Mouse (Mus musculus) gastrocnemius, postnatal 10 days (tissue): Measurements from ENCODE around the gene Hip1r. TPM values are rescaled to one million over a fixed set of nuclear protein-coding genes. Genes with fewer than 3 reads are reported as not detected.

Experiments used
- DNase-seq: peaks from one replicate; pipeline ENCODE4 v3.0.0; 2021; ENCODE audit warnings: mixed read lengths
- total RNA-seq, 2 experiments: library from RNA; stranded (reverse); gene quantifications; 2 replicates each; pipeline ENCODE4 v1.2.3; 2021

Gene Hip1r
- total RNA-seq, 2 experiments from 2014 or later, result 8.2 to 9.0 TPM

DNA sequence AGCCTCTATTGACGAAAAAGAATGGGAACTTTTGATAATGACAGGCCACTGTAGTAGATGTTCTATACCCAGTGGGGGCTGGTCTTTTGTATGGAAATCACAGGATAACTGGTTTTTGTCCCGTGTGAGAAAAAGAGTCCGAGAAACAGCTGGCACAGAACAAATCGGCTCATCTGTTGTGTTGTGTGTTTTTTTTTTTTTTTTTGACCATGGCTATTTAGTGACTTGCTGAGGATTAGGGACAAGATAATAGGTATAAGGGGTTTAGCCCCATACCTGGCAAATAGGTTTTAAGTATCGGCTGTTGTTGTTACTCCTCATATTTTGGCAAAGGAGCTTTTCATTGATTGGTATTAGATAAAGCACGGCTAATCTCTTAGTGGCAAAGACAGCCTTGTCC lies 975 bp upstream of the Hip1r start:
- DNase-seq, result no peak

DNA sequence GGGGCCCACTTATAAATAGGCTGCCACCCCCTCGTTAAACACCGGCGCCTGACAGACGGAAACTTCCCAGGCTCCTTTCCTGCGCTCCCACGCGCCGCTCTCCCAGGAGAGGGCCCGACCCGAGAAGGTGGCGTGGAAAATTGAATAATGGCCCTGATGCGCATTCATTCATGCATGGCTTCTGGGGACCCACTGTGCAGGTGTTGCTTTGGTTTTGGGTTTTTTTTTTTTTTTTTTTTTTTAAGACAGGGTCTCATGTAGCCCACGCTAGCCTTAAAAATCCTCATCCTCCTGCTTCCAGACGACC lies 704 bp downstream of the Hip1r start:
- no peak for DNase-seq

DNA sequence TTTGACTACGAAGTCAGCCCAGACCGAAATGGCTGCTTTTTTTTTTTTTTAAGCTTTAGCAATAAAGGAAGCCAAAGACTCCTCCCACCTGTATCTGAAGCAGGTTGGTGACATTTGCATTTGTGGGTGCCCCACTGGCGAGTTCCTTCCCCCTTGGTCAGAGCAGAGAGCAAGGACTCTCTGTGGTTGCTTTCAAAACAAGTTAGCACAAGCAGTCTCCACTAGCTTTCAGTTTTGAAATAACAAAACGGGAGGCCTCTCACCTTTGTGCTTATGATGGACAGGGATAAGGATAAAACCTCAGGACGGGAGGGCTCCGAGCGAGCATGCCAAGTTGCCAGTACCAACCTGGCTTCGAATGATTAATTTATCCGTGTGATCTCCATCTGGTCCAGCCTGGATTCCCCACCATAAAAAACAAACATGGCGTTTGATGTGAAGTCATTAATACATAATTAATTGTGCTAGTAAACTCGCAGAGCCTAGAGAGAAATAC lies 1.2 kb downstream of the Hip1r start:
- no peak for DNase-seq

DNA sequence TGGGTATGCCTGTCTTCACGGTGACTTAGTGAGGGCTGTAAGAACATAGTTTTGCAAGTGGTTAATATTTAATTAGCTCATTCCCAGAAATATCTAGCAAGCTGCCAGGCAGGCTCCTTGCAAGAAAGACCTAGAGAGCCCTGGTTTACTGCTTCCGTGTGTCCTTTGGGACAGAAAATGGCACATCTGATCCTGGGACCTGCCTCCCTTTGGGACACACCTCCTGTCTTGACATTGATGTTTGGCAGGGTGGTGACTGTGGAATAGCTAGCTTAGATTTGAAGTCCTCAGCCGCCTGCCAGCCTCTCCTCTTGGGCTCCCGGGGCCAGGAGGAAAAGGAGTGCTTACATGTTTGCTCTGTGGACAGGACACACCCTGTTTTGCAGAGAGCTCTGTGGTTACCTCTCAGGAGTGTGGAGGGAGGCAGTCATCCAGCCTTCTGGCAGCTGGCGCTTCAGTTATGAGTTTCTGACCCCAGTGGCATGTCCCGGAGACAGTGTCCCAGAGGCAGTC lies 2.3 kb downstream of the Hip1r start:
- DNase-seq, result no peak

DNA sequence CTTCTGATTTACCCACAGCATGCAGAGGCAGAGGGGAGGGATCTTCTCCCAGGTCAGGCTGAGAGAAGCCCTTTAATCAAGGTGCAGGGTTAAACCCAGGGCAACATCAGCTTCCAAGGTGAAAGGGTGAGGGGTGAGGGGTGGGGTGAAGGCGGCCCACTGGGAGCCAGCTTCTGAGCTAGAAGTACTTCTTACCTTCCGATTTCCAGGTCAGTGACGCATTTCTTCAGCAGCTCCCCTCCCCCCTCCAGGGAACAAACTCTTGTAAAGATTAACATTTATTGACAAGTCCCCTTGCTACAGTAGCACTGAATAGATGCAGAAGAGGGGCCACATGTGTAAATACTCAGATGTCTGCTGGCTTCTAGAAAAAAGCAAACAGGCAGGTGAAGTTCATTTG lies 3.8 kb downstream of the Hip1r start:
- DNase-seq, result no peak

DNA sequence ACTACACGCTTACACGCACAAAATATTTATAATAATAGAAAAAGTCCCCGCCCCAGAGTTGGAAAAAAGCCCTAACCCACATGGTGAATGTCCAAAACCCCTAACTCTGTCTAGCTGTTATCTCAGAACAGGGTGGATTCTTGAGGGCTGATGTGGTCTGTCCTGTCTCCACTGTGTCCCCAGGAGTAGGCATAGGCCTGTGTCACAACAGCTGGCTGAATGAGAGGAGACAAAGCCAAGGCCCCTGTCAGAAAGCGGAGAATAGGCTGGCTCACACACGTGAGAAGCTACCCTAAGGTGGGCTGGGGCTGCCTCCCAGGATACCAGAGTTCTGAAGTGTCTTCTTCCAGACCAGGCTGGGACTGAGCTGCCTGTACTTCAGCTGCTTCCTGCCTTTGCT lies 4.7 kb downstream of the Hip1r start:
- DNase-seq, result no peak

DNA sequence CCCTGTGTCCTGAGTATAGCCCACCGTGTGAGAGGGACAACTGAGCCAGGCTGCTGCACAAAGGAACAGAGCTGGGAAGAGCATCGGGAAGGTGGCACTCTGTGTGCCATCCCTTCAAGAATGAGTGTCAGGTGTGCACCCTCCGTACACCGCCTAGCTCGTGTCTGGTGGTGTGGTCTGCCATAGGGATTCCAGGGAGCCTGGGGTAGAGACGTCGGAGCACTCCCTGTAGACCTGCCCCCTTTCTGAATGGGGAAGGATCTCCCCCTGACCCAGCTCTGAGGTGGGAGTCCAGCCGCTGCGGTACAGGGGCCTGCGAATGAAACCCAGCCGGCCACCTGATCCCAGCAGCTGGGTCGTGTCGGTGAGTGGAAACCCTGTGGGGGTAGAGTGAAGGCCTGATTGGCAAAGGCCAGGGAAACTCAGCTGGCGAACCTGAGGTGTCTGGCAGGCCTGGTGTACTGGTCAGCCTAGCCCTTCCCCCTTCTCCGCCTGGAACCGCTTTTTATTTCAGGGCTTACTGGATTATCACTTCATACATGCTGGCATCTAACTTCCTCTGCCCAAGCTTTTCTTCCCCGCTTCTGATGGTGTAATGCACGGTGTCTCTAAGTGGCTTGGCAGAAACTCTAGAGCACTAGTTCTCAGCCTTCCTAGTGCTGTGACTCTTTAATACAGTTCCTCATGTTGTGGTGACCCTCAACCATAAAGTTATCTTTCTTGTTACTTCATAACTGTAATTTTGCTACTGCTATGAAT lies 6.0 kb downstream of the Hip1r start:
- no peak for DNase-seq

DNA sequence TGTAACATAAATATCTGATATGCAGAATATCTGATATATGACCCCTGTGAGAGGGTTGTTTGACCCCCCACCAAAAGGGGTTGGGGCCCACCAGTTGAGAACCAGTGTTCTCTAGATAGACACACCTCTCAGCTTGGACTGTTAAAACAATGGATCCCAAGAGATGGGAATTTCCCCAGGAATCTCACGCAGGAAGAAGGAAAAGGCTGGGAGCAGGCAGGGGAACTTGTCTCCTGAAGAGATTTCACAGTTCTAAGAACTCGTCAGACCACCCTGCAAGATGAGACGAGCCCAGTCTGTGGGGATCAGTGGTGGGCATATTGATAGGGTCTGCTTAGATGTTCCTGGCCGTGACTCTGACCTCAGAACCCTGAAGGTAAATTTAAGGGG lies 6.5 kb downstream of the Hip1r start:
- no peak for DNase-seq

DNA sequence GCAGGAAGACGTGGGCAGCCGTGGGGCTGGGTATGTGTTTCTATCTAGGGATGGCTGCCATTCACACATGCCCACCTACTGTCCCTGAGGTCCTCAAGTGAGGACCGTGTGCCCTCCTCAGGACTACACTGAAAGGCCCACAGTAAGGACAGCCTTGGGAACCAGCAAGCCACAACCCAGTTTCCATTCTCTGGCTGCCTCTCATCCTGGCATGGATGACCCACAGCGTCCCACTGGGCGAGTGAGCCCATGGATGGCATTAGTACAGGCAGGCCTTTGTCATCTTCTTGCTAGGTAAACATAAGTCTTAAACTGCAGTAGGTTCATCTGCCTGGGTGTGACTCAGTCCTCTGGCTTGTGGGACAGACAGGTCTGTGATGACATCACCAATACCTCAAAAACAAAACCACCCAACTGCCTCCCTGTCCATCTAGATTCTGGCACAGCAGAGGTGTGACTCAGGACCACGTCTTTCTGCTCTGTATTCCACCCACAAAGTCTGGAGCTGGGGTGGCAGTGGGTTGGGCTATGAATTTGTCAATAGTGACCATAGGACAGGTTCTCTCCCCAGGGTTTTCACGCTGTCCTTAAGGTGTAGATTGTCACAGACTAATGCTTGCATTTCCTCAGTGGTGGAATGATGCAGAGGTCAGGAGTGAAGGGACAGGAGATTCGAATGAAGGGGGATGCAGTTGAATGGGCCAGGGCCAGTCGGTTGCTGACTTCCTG lies 7.3 kb downstream of the Hip1r start:
- no peak for DNase-seq

DNA sequence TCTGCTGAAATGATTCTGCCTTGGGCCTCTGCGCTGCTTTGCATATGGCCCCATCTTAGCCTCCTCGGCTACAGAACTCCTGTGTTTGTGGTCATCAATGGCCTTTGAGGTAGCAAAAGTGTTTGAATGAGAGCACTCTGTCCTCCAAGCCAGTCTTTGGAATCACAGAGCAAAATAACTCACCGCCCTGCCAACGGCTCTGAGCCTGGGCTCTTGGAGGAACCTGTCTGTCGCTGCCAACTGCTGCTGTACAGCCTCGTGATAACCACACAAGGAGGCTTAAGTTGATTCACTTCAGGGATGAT lies 7.8 kb downstream of the Hip1r start:
- no peak for DNase-seq

DNA sequence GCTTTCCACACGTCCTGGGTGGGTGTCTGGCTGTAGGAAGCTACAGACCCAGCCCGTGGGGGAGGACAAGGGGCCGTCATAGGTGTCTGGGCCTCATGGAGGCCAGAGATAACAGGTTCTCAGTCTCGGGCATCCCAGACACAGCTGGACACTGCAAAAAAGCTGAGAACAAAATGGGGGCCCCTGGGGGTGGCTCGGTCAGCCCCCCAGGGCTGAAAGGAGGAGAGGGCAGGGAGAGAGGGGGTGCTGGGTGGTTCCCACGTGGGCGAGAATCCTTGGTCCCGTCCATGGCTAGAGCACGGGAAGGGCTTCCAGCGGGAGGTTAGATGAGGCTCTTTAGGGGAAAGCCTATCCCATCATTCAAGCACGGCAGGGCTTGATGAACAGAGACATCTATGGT lies 9.4 kb downstream of the Hip1r start:
- DNase-seq, result no peak

DNA sequence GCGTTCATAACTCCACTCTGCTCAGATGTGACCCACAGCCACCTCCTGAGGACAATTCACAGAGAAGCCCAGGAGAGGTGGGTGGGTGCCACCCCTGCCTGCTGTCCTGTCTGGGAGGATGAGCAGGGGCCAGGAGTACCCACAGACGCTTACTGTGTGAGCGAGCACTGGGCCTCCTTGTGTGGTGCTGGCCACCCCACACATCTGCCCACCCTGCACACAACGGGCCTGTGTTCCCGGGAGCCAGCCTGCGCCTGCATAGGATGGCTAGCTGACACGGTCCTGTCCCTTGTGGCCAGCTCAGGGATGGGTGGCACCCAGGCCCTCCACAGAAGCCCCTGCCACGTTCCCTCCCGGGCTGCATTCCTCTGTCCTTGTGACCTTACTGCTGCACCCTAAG lies 12.0 kb downstream of the Hip1r start:
- no peak for DNase-seq

DNA sequence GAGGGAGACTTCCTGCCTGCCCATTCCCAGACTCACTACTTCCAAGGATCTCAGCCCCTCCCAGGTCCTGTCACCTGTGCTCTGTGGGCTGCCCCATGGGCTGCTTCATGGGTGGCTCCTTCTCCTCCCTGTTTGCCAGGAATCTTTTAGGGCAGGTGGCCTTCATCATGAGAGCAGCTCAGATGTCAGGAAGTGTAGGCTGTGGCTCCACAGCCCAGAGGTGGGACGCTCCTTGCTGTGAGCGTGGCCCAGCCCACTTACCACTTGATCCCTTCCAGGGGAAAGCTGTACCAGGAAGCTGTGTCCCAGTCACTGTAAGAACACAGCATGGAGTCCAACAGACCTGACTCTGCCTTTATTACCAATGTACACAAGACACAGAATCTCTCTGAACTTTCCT lies 13.5 kb downstream of the Hip1r start:
- DNase-seq, result no peak

DNA sequence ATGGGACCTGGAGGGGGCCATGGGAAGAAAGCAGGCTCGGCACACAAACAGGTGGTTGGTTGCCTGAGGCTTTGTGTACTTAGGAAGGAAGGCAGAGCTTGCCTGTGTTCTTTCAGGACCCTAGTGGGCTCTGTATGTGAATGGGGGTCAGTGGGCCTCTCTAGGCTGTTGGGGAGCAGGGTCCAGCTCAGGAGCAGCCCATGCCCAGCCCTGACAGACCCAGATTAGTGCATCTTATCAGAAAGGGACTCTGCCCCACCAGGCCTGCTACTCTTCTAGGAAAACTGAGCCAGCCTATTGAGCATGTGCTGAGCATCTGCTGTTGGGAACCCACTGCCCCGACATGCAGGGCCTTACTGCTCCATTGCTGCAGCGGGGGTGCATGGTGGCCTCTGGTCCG lies 14.1 kb downstream of the Hip1r start:
- no peak for DNase-seq

DNA sequence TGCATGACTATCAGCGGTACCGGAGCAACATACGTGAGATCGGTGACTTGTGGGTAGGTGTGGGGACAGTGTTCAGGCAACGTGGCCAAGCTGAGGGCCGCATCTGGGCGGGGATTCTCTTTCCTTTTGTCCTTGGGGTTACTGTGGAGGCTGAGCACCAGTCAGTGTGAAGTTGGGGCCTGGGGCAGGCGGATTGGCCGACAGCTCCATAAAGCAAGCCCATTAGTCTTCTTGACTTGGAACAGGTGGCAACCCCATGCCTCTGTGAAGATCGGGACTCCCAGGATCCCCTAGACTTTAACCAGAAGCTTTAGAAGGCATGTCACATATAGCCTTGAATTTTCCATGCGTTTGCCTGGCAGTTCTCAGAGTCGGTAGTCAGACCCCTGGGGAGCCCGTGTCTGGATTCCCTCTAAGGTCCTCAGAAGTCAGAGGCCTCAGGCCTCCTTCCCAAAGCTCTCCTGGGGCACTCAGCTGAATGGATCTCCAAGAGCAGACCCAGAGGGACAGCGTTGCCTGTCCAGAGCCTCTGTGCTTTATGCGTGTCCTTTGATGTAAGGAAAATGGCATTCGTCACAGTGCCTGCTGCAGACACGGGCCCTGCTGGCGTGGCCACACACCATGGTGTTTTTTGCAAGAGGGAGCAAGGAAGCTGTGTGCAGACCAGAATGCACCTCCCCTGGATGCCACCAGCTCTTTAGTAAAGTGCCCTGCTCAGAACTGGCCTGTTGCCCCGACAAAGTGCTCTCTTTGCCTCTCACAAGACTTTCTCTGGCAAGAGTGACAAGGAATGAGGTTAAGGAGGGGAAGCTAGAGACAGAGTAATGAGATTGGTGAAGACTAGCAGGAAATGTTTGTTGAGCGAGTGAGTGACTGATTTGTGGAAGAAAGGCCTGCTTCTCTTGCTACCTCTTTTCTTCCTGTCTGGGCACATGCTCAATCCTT lies 16.8 kb downstream of the Hip1r start:
- DNase-seq, result no peak

DNA sequence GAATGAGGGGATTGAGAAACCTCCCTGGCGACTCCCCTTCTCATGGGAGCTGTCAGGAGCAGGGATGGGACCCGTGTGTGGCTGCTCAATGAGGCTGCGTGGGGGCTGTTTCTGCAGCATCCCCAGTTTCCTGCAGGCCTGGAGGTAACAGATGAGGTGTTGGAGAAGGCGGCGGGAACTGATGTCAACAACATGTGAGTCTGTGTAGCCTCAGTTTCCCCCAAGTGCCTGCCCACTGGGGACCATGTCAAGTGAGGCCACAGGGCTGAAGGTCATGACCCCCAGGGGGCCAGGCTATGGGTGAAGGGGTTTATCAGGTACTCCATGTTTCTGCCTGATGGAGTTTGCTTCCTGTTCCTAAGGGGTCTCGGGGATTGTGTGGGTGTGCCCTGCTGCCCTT lies 17.9 kb downstream of the Hip1r start:
- DNase-seq, result no peak

DNA sequence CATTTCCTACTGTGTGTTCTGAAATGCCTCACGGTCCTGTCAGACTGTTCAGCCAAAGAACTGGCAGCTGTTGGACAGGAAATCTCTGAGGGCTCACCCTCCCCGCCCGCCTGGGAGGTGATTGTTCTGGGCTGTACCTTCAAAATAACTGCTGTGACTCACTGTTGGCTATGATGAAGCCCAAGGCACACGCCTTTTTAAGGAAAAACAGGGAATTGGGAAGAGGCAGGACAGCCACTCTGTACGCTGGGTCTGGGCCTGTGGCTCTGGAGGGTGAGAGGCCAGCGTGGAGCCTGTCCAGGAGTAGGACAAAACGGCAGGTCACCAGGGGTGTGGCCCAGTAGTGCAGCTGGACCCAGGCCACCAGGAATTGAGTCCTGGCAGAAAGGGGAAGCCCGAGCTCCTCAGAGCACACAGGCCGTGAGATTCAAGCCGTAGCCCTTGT lies 18.8 kb downstream of the Hip1r start:
- no peak for DNase-seq

DNA sequence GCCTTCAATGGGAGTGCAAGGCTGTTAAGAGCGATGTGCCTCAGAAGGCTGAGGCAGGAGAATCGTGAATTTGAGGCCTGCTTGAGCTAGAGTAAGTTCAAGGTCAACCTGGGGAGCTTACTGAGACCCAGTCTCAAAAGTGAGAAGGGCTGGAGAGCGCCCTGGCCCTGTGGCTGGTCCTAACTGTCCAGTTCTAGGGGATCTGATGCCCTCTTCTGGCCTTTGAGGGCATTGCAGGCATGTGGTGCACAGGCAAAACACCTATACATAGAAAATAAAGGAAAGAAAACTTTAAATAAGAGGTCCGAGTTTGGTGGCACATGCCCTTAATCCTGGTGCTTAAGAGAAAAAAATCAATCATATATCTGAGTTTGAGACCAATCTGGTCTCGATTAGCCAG lies 19.4 kb downstream of the Hip1r start:
- DNase-seq, result peak; percentile 89

DNA sequence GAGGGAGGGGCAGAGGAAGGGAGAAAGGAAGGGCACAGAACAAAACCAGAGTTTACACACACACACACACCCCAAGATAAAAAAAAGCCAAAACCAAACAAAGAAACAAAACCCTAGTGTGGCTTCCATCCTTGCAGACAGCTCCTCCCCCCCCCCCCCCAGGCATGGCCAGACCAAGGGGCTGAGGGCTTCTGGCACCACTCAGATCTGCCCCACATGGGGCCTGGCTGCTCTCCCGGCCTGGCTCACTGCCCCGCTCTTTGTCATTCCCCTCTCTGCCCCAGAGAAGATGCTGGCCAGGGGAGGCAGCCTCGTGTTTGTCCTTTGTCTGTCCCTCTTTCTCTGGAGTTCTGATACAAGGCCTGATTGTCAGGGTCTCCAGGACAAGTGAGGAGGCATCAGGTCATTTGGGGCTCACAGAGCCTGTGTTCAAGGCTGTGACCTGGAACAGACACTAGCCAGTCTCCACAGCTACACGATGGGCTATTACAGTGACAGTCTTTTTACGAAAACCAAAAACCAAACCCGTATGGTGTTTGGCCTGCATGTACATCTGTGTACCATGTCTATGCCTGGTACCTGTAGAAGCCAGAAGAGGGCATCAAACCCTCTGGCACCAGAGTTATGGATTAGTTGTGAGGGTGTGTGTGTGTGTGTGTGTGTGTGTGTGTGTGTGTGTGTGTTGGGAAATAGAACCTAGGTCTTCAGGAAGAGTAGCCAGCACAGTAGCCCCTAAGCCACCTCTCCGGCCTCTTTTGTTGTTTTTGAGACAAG lies 20.0 kb downstream of the Hip1r start:
- DNase-seq, result no peak

DNA sequence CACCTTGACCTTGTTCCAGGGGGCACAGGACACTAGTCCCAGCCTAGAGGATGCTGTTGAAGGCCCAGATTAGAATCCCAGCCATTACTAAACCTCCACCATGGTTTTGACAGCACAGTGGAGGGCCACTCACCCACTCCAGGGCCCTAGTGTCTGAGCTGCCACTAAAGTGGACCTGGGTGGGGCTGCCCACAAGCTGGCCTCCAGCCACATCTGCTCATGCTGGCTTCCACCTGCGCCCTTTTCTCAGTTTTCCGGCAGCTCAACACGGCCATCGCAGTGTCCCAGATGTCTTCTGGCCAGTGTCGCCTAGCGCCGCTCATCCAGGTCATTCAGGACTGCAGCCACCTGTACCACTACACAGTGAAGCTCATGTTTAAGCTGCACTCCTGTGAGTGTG lies 21.0 kb downstream of the Hip1r start:
- DNase-seq, result no peak

DNA sequence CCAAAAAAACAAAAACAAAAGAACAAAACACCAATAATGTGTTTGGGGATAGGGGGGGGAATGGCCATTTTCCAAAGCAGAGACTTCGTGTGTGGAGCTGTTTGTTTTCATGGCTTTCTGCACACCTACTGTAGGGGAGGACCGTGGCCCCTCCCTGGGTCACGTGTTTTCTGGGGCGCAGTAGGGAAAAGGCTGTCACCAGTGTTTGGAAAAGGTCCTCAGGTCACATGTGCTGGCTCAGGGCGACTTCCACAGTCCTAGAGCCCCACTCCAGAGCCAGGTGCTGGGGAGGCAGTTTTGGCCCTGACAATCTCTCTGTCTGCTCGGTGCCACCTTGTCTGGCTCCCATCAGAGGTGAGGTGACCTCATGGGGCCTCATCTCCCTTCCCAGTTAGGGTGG lies 22.0 kb downstream of the Hip1r start:
- no peak for DNase-seq

DNA sequence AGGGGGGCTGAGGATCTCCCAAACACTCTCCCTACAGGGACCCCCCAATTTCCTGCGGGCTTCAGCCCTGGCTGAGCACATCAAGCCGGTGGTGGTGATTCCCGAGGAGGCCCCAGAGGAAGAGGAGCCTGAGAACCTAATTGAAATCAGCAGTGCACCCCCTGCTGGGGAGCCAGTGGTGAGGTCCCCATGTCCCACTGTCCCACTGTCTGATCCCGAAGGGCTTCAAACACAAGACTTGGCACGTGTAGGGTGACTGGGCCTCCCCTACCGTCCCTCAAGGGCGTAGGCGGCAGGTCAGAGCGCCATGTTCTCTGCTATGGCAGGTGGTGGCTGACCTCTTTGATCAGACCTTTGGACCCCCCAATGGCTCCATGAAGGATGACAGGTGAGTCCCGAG lies 22.8 kb downstream of the Hip1r start:
- DNase-seq, result peak; percentile 53
